In genomic region chr1:178527185-178527546, GRCm38 (mm10) we compare ENCODE assay signal across 8 mouse cellular contexts. TPM values are rescaled to one million over a fixed set of nuclear protein-coding genes. Genes with fewer than 3 reads are reported as not detected.
DNase-seq lines count a peak whose midpoint lies in the region; ATAC-seq and TF ChIP-seq lines count a peak whose summit lies in the region.

No protein-coding gene starts in this region.

- peak; percentile 73 for TF ChIP-seq CTCF in liver, postnatal 0 days (IDR thresholded peaks at IDR 0.05; ENCODE audit: low read depth)
- peak; percentile 46; the same call in 1 of the 2 replicates for TF ChIP-seq CTCF in testis, adult 2 months (IDR thresholded peaks at IDR 0.05; ENCODE audit: control insufficient read depth, insufficient read depth, insufficient replicate concordance, low read depth, low read length)

- no peaks in the 10 kb centered on the region for H3K9me3 ChIP-seq in forebrain, embryonic 15.5 days
- H3K9me3 ChIP-seq in liver, postnatal 0 days (ENCODE audit: low read length) = no peaks in the 10 kb centered on the region
- H3K9me3 ChIP-seq in neural tube, embryonic 14.5 days (ENCODE audit: control insufficient read depth, low read length) = no peaks in the 10 kb centered on the region

- H3K27ac ChIP-seq in forebrain, embryonic 15.5 days (replicated peaks) = peak overlapping the region; percentile 70
- no peak overlapping the region for H3K27ac ChIP-seq in liver, postnatal 0 days (ENCODE audit: low read depth)
- peak overlapping the region; percentile 92 for H3K27ac ChIP-seq in neural tube, embryonic 14.5 days (ENCODE audit: low read depth, low read length)
- H3K27ac ChIP-seq in testis, adult 2 months (ENCODE audit: control insufficient read depth, insufficient read depth, low read depth, low read length) = no peak overlapping the region

- DNase-seq in ES-CJ7 (ENCODE audit: low read depth, low spot score) = peak; percentile 87
- peak; percentile 75 for DNase-seq in c-Kit-positive CD71-positive TER-119-negative erythroid progenitor cells, embryonic 14.5 days (ENCODE audit: low read depth)
- DNase-seq in heart, postnatal 14 days = peak; percentile 66 to 79
- DNase-seq in layer of hippocampus, adult 11-12 months (ENCODE audit: low spot score) = peak; percentile 83
- peak; percentile 83 for DNase-seq in liver, postnatal 0 days

- peaks cover 40% of the 10 kb centered on the region for H3K4me1 ChIP-seq in forebrain, embryonic 15.5 days
- H3K4me1 ChIP-seq in liver, postnatal 0 days (ENCODE audit: insufficient read depth) = peaks cover 26% of the 10 kb centered on the region
- H3K4me1 ChIP-seq in neural tube, embryonic 14.5 days (ENCODE audit: control insufficient read depth, insufficient read depth, low read length) = peaks cover 3% of the 10 kb centered on the region; the same call in 1 of the 2 replicates
- peaks cover 19% of the 10 kb centered on the region for H3K4me1 ChIP-seq in testis, adult 2 months (ENCODE audit: control insufficient read depth, insufficient read depth, low read length)

- H3K27me3 ChIP-seq in forebrain, embryonic 15.5 days = peaks cover 12% of the 10 kb centered on the region
- peaks cover 51% of the 10 kb centered on the region for H3K27me3 ChIP-seq in liver, postnatal 0 days (ENCODE audit: insufficient read depth, low read length)
- no peaks in the 10 kb centered on the region for H3K27me3 ChIP-seq in neural tube, embryonic 14.5 days (ENCODE audit: control insufficient read depth, insufficient read depth, low read length)
- no peaks in the 10 kb centered on the region; the same call in 1 of the 2 replicates for H3K27me3 ChIP-seq in testis, adult 2 months (ENCODE audit: control insufficient read depth, insufficient read depth, low read length)

- H3K4me3 ChIP-seq in forebrain, embryonic 15.5 days = peak overlapping the region; percentile 78
- H3K4me3 ChIP-seq in liver, postnatal 0 days (ENCODE audit: low read depth, low read length) = peak overlapping the region; percentile 55
- H3K4me3 ChIP-seq in neural tube, embryonic 14.5 days (ENCODE audit: low read depth, low read length) = peak overlapping the region; percentile 65
- peak overlapping the region; percentile 81 for H3K4me3 ChIP-seq in testis, adult 2 months (ENCODE audit: control insufficient read depth, low read depth, low read length)

- under 1% methylated on average over 21 of the region's 21 CpGs for WGBS in forebrain, embryonic 15.5 days
- under 1% methylated on average over 21 of the region's 21 CpGs for WGBS in liver, postnatal 0 days (ENCODE audit: insufficient replicate concordance)
- under 1% methylated on average over 21 of the region's 21 CpGs for WGBS in neural tube, embryonic 14.5 days

- H3K4me2 ChIP-seq in forebrain, embryonic 15.5 days (replicated peaks) = peak overlapping the region; percentile 100
- H3K4me2 ChIP-seq in liver, postnatal 0 days (ENCODE audit: low read depth, low read length) = peak overlapping the region; percentile 88
- peak overlapping the region; percentile 100 for H3K4me2 ChIP-seq in neural tube, embryonic 14.5 days (ENCODE audit: low read depth, low read length)

- no peak for TF ChIP-seq POLR2A in testis, adult 2 months (IDR thresholded peaks at IDR 0.05; ENCODE audit: control insufficient read depth, low read depth, low read length)

- no peak for TF ChIP-seq EP300 in liver, postnatal 0 days (IDR thresholded peaks at IDR 0.05; ENCODE audit: low read depth)

- peak overlapping the region; percentile 73 for H3K9ac ChIP-seq in forebrain, embryonic 15.5 days (replicated peaks)
- no peak overlapping the region for H3K9ac ChIP-seq in liver, postnatal 0 days (replicated peaks)
- peak overlapping the region; percentile 91 for H3K9ac ChIP-seq in neural tube, embryonic 14.5 days (replicated peaks; ENCODE audit: low read depth, low read length)

- ATAC-seq in forebrain, embryonic 15.5 days (replicated peaks) = peak; percentile 30
- peak; percentile 18; the same call in 1 of the 2 replicates for ATAC-seq in liver, postnatal 0 days
- peak; percentile 38 for ATAC-seq in neural tube, embryonic 14.5 days (ENCODE audit: low read depth)

- intact Hi-C loops in heart, postnatal 14 days (cut with DNase I) = loop anchor here (1.0 to 2.0 kb wide), 3 partner anchors 615 to 950 kb away; no protein-coding TSS in a partner anchor

- no peaks in the 10 kb centered on the region for H3K36me3 ChIP-seq in forebrain, embryonic 15.5 days
- no peaks in the 10 kb centered on the region for H3K36me3 ChIP-seq in liver, postnatal 0 days (replicated peaks; ENCODE audit: insufficient read depth, low read length)
- no peaks in the 10 kb centered on the region for H3K36me3 ChIP-seq in neural tube, embryonic 14.5 days (ENCODE audit: control insufficient read depth, insufficient read depth, low read length)
- H3K36me3 ChIP-seq in testis, adult 2 months (ENCODE audit: control insufficient read depth, insufficient read depth, low read length) = no peaks in the 10 kb centered on the region

RNA-seq across cellular contexts. Expression of gene Kif26b, which starts 1.8 kb away (rescaled TPM):
- polyA plus RNA-seq in forebrain, embryonic 15.5 days (2015; fragmentation: Nextera tagmentation; extraction: Ambion mirVana) = 4.3 and 4.5 TPM in 2 replicates
- total RNA-seq in heart, postnatal 14 days (2021) = 1 to 10 TPM; 4.5 to 5.9 TPM
- 0.02 TPM in 1 of 2 replicates, not detected in the other for polyA plus RNA-seq in liver, postnatal 0 days (2015; fragmentation: Nextera tagmentation; extraction: Ambion mirVana)
- 18.5 and 18.8 TPM in 2 replicates for polyA plus RNA-seq in neural tube, embryonic 14.5 days (2014; fragmentation: Nextera tagmentation; extraction: Ambion mirVana)
- 0.25 and 0.43 TPM in 2 replicates for polyA plus RNA-seq in testis, adult 2 months (2012; rRNA removed)

Comparison
In these comparisons a context has a peak if more than half of its experiments do, and no peak if none do; other contexts are left out.
1. H3K27ac ChIP-seq: peak in forebrain, embryonic 15.5 days (single experiment) and neural tube, embryonic 14.5 days (single experiment); none in liver, postnatal 0 days (single experiment) and testis, adult 2 months (single experiment).
2. Peak in every context shown above with its lines, with median percentiles within 50 percentile points of each other: DNase-seq, ATAC-seq, H3K4me2 ChIP-seq and H3K4me3 ChIP-seq.